Mouse (Mus musculus) MEL (cell line): ENCODE measurements around the gene Hoxb2.

Experiments used
- CTCF ChIP-seq, 3 experiments: IDR thresholded peaks in 2 of 3; conservative IDR thresholded peaks in 1 of 3; 2 replicates each; pipeline ENCODE4 v1.5.1; 2011 to 2012; ENCODE audit warnings: low read length in 3 of 3, low read depth in 2 of 3, mild to moderate bottlenecking in 2 of 3, improper control_type of control experiment in 1 of 3, inconsistent platforms in 1 of 3, mixed read lengths in 1 of 3, moderate library complexity in 1 of 3; ENCODE audit not compliant: control insufficient read depth in 1 of 3, insufficient read depth in 1 of 3, poor library complexity in 1 of 3, severe bottlenecking in 1 of 3
- EP300 ChIP-seq, 2 experiments: IDR thresholded peaks; 2 replicates each; pipeline ENCODE4 v1.6.1; 2011; ENCODE audit warnings: improper control_type of control experiment in 2 of 2, low read length in 2 of 2, low read depth in 1 of 2, mild to moderate bottlenecking in 1 of 2
- HCFC1 ChIP-seq: IDR thresholded peaks from 2 replicates; pipeline ENCODE4 v1.6.1; 2012; ENCODE audit warnings: low read depth, mild to moderate bottlenecking, inconsistent platforms, low read length, improper control_type of control experiment, moderate library complexity
- MAX ChIP-seq: IDR thresholded peaks from 2 replicates; pipeline ENCODE4 v1.6.1; 2011; ENCODE audit warnings: low read length, improper control_type of control experiment
- POLR2A ChIP-seq, 2 experiments: IDR thresholded peaks; 2 replicates each; pipeline ENCODE4 v1.6.1; 2011 to 2012; ENCODE audit warnings: low read length in 2 of 2, mild to moderate bottlenecking in 2 of 2, control low read depth in 1 of 2, improper control_type of control experiment in 1 of 2, low read depth in 1 of 2, moderate library complexity in 1 of 2; ENCODE audit not compliant: control insufficient read depth in 1 of 2, insufficient read depth in 1 of 2, poor library complexity in 1 of 2
- POLR2AphosphoS2 ChIP-seq: IDR thresholded peaks from 2 replicates; pipeline ENCODE4 v1.6.1; 2011; ENCODE audit warnings: low read length, improper control_type of control experiment
- RCOR1 ChIP-seq: IDR thresholded peaks from 2 replicates; pipeline ENCODE4 v1.6.1; 2012; ENCODE audit warnings: low read depth, mild to moderate bottlenecking, inconsistent platforms, low read length, improper control_type of control experiment
- TCF12 ChIP-seq: IDR thresholded peaks from 2 replicates; pipeline ENCODE4 v1.6.1; 2014; ENCODE audit warnings: low read depth, mild to moderate bottlenecking, inconsistent platforms, low read length, improper control_type of control experiment, moderate library complexity

DNA sequence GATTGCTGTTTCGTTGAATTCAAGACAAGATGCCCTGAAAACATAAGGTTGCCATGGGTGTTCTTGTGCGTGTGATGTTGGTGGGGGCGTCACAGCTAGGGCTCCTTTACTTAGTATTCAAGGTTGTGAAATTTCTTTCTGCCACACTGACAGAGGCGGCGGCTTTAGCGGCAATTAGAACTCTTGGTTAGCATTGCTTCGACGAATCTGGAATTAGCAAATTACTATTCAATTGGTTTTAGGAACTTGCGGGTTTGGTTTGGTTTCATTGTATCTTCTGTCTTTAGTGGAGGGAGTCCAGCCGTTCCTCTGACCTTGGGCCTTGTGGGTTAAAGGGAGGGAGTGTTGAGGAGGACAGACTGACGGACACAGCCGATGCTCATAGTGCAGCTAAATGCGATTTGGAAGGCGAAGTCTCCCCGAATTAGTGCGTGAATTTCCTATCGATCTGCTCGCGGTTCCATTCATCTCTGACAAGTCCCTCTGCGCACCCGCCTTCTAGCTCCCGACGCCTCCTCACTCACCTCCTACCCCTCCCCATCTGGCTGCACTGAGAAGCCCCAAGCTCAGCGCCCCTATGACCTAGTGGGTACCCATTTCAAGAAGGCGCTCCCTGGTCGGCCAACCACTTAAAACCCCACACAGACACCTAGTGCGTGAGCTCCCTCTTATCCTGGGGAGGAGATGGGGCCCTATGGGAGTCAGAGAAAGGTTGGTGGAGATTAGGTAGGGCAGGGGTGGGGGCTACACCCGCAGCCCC, 32.5 kb upstream of the Hoxb2 start, which contains the start of gene Hoxb4:
- TF ChIP-seq EP300 (IDR thresholded peaks at IDR 0.05; ENCODE audit: low read depth in 1 of 2, low read length in 2 of 2) (no peak), RCOR1 (no peak), POLR2A (IDR thresholded peaks at IDR 0.05; ENCODE audit: control insufficient read depth in 1 of 2, insufficient read depth in 1 of 2, low read depth in 1 of 2, low read length in 2 of 2, poor library complexity in 1 of 2) (no peak), HCFC1 (no peak), POLR2AphosphoS2 (no peak), TCF12 (no peak), MAX (no peak), CTCF (IDR thresholded peaks at IDR 0.05 in 2 of 3, conservative IDR thresholded peaks at IDR 0.05 in 1 of 3; ENCODE audit: control insufficient read depth in 1 of 3, insufficient read depth in 1 of 3, low read depth in 2 of 3, low read length in 3 of 3, poor library complexity in 1 of 3, severe bottlenecking in 1 of 3) (no peak)
